Mouse (Mus musculus) MEL (cell line): ENCODE results near the gene Rin1. TPM values are rescaled to one million over a fixed set of nuclear protein-coding genes. Genes with fewer than 3 reads are reported as not detected.

Experiments used
- DNase-seq: peaks from one replicate; pipeline ENCODE4 v3.0.0; 2011; ENCODE audit warnings: low read depth, low spot score
- H3K27ac ChIP-seq: 2 replicates; pipeline ENCODE4 v1.5.1; 2012; ENCODE audit warnings: low read depth, mild to moderate bottlenecking, control low read depth, low read length, moderate library complexity; ENCODE audit not compliant: control insufficient read depth
- H3K27me3 ChIP-seq, 2 experiments: fragments of 150-350 bp in 1 of 2; sonication (generic) in 1 of 2; 2 replicates each; pipeline ENCODE4 v1.6.1; 2012; ENCODE audit warnings: low read length in 2 of 2, mild to moderate bottlenecking in 2 of 2, improper control_type of control experiment in 1 of 2, moderate library complexity in 1 of 2; ENCODE audit not compliant: insufficient read depth in 2 of 2, control insufficient read depth in 1 of 2
- H3K36me3 ChIP-seq, 2 experiments: 2 replicates each; pipeline ENCODE4 v1.6.1; 2012 to 2014; ENCODE audit warnings: low read length in 2 of 2, improper control_type of control experiment in 1 of 2, inconsistent platforms in 1 of 2, mild to moderate bottlenecking in 1 of 2; ENCODE audit not compliant: insufficient read depth in 2 of 2, control insufficient read depth in 1 of 2
- H3K4me1 ChIP-seq, 2 experiments: fragments of 150-350 bp in 1 of 2; sonication (generic) in 1 of 2; 2 replicates each; pipeline ENCODE4 v1.6.1; 2012; ENCODE audit warnings: low read length in 2 of 2, improper control_type of control experiment in 1 of 2, mild to moderate bottlenecking in 1 of 2; ENCODE audit not compliant: insufficient read depth in 2 of 2, control insufficient read depth in 1 of 2
- H3K4me3 ChIP-seq, 2 experiments: fragments of 150-350 bp in 1 of 2; sonication (generic) in 1 of 2; 2 replicates each; pipeline ENCODE4 v1.5.1; 2012; ENCODE audit warnings: low read depth in 2 of 2, low read length in 2 of 2, mild to moderate bottlenecking in 2 of 2, moderate library complexity in 2 of 2, control low read depth in 1 of 2, improper control_type of control experiment in 1 of 2; ENCODE audit not compliant: control insufficient read depth in 1 of 2, insufficient read depth in 1 of 2
- H3K79me2 ChIP-seq: 2 replicates; pipeline ENCODE4 v1.6.1; 2012; ENCODE audit warnings: mild to moderate bottlenecking, low read length, moderate library complexity; ENCODE audit not compliant: control insufficient read depth, poor library complexity, insufficient read depth
- H3K9ac ChIP-seq: 2 replicates; pipeline ENCODE4 v1.6.1; 2012; ENCODE audit warnings: low read depth, mild to moderate bottlenecking, control low read depth, low read length, moderate library complexity; ENCODE audit not compliant: control insufficient read depth, poor library complexity, severe bottlenecking
- H3K9me3 ChIP-seq: fragments of 150-350 bp; sonication (generic); replicated peaks from 2 replicates; pipeline ENCODE4 v1.6.1; 2012; ENCODE audit warnings: mild to moderate bottlenecking, low read length, improper control_type of control experiment, moderate library complexity; ENCODE audit not compliant: insufficient read depth
- BHLHE40 ChIP-seq: IDR thresholded peaks from 2 replicates; pipeline ENCODE4 v1.6.1; 2012; ENCODE audit warnings: low read depth, mild to moderate bottlenecking, inconsistent platforms, low read length, improper control_type of control experiment, borderline replicate concordance
- CHD2 ChIP-seq: IDR thresholded peaks from 2 replicates; pipeline ENCODE4 v1.6.1; 2011; ENCODE audit warnings: low read length, improper control_type of control experiment
- E2F4 ChIP-seq: IDR thresholded peaks from 2 replicates; pipeline ENCODE4 v1.6.1; 2011; ENCODE audit warnings: low read depth, low read length, improper control_type of control experiment, borderline replicate concordance
- EP300 ChIP-seq, 2 experiments: IDR thresholded peaks; 2 replicates each; pipeline ENCODE4 v1.6.1; 2011; ENCODE audit warnings: improper control_type of control experiment in 2 of 2, low read length in 2 of 2, low read depth in 1 of 2, mild to moderate bottlenecking in 1 of 2
- ETS1 ChIP-seq: IDR thresholded peaks from 2 replicates; pipeline ENCODE4 v1.6.1; 2012; ENCODE audit warnings: low read depth, mild to moderate bottlenecking, inconsistent platforms, low read length, improper control_type of control experiment, moderate library complexity
- GABPA ChIP-seq: IDR thresholded peaks from 2 replicates; pipeline ENCODE4 v1.6.1; 2012; ENCODE audit warnings: low read depth, mild to moderate bottlenecking, inconsistent platforms, low read length, improper control_type of control experiment, moderate library complexity
- GATA1 ChIP-seq: IDR thresholded peaks from 2 replicates; pipeline ENCODE4 v1.6.1; 2011; ENCODE audit warnings: low read depth, low read length, improper control_type of control experiment
- HCFC1 ChIP-seq: IDR thresholded peaks from 2 replicates; pipeline ENCODE4 v1.6.1; 2012; ENCODE audit warnings: low read depth, mild to moderate bottlenecking, inconsistent platforms, low read length, improper control_type of control experiment, moderate library complexity
- KAT2A ChIP-seq: conservative IDR thresholded peaks from 2 replicates; pipeline ENCODE4 v1.6.1; 2012; ENCODE audit warnings: low read depth, low read length, improper control_type of control experiment, inconsistent platforms
- MAFK ChIP-seq: IDR thresholded peaks from 2 replicates; pipeline ENCODE4 v1.6.1; 2011; ENCODE audit warnings: low read depth, mild to moderate bottlenecking, low read length, improper control_type of control experiment, borderline replicate concordance
- MAZ ChIP-seq: IDR thresholded peaks from 2 replicates; pipeline ENCODE4 v1.6.1; 2012; ENCODE audit warnings: low read depth, mild to moderate bottlenecking, inconsistent platforms, low read length, improper control_type of control experiment
- MXI1 ChIP-seq: IDR thresholded peaks from 2 replicates; pipeline ENCODE4 v1.6.1; 2011; ENCODE audit warnings: mild to moderate bottlenecking, low read depth, low read length, improper control_type of control experiment
- MYB ChIP-seq: IDR thresholded peaks from 2 replicates; pipeline ENCODE4 v1.6.1; 2011; ENCODE audit warnings: mild to moderate bottlenecking, low read depth, low read length, improper control_type of control experiment
- NELFE ChIP-seq: IDR thresholded peaks from 2 replicates; pipeline ENCODE4 v1.6.1; 2011; ENCODE audit warnings: low read depth, low read length, improper control_type of control experiment
- NRF1 ChIP-seq: IDR thresholded peaks from 2 replicates; pipeline ENCODE4 v1.6.1; 2014; ENCODE audit warnings: low read depth, mild to moderate bottlenecking, inconsistent platforms, low read length, improper control_type of control experiment, moderate library complexity; ENCODE audit not compliant: poor library complexity, insufficient read depth, severe bottlenecking
- SIN3A ChIP-seq: IDR thresholded peaks from 2 replicates; pipeline ENCODE4 v1.6.1; 2012; ENCODE audit warnings: low read length, improper control_type of control experiment, inconsistent platforms
- TAL1 ChIP-seq: IDR thresholded peaks from 2 replicates; pipeline ENCODE4 v1.6.1; 2012; ENCODE audit warnings: mild to moderate bottlenecking, inconsistent platforms, low read length, moderate library complexity, mixed read lengths
- TCF12 ChIP-seq: IDR thresholded peaks from 2 replicates; pipeline ENCODE4 v1.6.1; 2014; ENCODE audit warnings: low read depth, mild to moderate bottlenecking, inconsistent platforms, low read length, improper control_type of control experiment, moderate library complexity
- USF1 ChIP-seq: IDR thresholded peaks from 2 replicates; pipeline ENCODE4 v1.6.1; 2014; ENCODE audit warnings: low read depth, mild to moderate bottlenecking, inconsistent platforms, low read length, improper control_type of control experiment, moderate library complexity
- USF2 ChIP-seq, 2 experiments: IDR thresholded peaks; 2 replicates each; pipeline ENCODE4 v1.6.1; 2011 to 2012; ENCODE audit warnings: improper control_type of control experiment in 2 of 2, low read length in 2 of 2, borderline replicate concordance in 1 of 2, inconsistent platforms in 1 of 2, low read depth in 1 of 2, mild to moderate bottlenecking in 1 of 2; ENCODE audit not compliant: insufficient read depth in 1 of 2
- ZMIZ1 ChIP-seq: IDR thresholded peaks from 2 replicates; pipeline ENCODE4 v1.6.1; 2012; ENCODE audit warnings: low read depth, mild to moderate bottlenecking, inconsistent platforms, low read length, improper control_type of control experiment, moderate library complexity
- polyA plus RNA-seq, 2 experiments: library from polyadenylated mRNA; stranded (reverse) in 1 of 2; unstranded in 1 of 2; fragments of >175 nt in 1 of 2; fragments of >200 nt in 1 of 2; gene quantifications; 2 replicates each; pipeline versions ENCODE4 v1.2.1 to v1.2.4; 2012; ENCODE audit warnings: low replicate concordance in 2 of 2, low read depth in 1 of 2; ENCODE audit not compliant: insufficient read length in 2 of 2, insufficient read depth in 1 of 2, missing spikeins in 1 of 2
- total RNA-seq: library from RNA; depleted of rRNA; stranded (reverse); fragments of 300-350 nt; gene quantifications from 2 replicates; pipeline ENCODE4 v1.2.3, GENCODE M21; 2012

Rin1 gene
- total and polyA plus RNA-seq, 3 experiments, result 0.42 to 1.3 TPM; not detected in 1

DNA sequence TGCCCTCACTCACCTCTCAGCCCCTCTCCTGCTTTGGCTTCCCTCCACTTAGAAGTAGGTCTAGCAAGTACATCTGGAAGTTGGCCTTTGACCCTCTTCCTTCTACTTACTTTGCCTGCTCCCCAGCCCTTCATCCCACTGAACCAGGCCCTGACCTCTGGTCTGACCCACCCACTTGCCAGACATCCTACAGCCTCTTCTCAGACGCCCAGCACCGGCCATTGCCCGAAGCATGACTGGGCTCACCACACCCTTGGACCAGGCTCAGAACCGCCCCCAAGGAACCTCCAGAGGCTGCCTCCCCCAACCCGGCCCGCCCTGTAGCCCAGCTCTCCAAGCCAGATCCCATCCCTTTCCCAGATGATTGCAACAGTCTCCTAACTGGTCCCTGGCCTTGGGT lies 12.2 kb downstream of the Rin1 start:
- no peaks in the 10 kb centered on the region for H3K9me3 ChIP-seq
- no peak overlapping the region for H3K27ac ChIP-seq
- H3K4me3 ChIP-seq, result no peak overlapping the region
- H3K4me1 ChIP-seq, result peaks cover 0 to 37% of the 10 kb centered on the region in 2 experiments; a peak in 3 of 4 replicates
- H3K79me2 ChIP-seq, result no peaks in the 10 kb centered on the region
- no peaks in the 10 kb centered on the region for H3K27me3 ChIP-seq
- peaks cover 0 to 15% of the 10 kb centered on the region in 2 experiments; a peak in 1 of 4 replicates for H3K36me3 ChIP-seq
- no peak overlapping the region for H3K9ac ChIP-seq
- TF ChIP-seq NELFE (no peak), MXI1 (no peak)
- DNase-seq, result no peak

DNA sequence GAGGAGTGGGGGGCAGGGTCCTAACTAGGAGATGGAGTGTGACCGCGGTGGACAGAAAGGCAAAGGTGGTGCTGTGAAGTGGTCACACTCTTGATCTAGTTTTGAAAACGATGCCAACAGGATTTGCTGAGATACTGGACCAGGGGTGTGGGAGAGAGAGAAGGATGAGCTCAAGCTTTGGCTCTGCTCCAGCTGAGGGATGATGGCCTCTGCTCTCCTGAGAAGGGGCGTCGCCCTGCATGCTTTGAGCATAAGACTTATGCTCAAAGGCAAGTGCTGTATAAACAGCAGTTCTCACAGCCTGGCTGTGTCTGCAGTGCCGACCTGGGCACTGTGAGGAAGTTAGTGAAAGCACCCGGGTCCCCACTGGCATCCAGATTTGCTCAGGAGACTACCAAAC lies 14.8 kb downstream of the Rin1 start:
- H3K36me3 ChIP-seq, result peaks cover 0 to 10% of the 10 kb centered on the region in 2 experiments; a peak in 1 of 4 replicates
- no peaks in the 10 kb centered on the region for H3K27me3 ChIP-seq
- peak; percentile 66 for DNase-seq
- no peak overlapping the region for H3K27ac ChIP-seq
- no peaks in the 10 kb centered on the region for H3K9me3 ChIP-seq
- H3K9ac ChIP-seq, result no peak overlapping the region
- no peak for TF ChIP-seq MAZ
- no peak for TF ChIP-seq SIN3A
- TF ChIP-seq HCFC1, result no peak
- no peak for TF ChIP-seq EP300 (IDR thresholded peaks at IDR 0.05; ENCODE audit: low read depth in 1 of 2, low read length in 2 of 2)
- no peak for TF ChIP-seq GABPA
- TF ChIP-seq ZMIZ1, result no peak
- no peak for TF ChIP-seq CHD2
- no peak for TF ChIP-seq TCF12
- TF ChIP-seq USF1, result no peak
- TF ChIP-seq BHLHE40, result no peak
- TF ChIP-seq NRF1, result no peak
- TF ChIP-seq USF2 (IDR thresholded peaks at IDR 0.05; ENCODE audit: borderline replicate concordance in 1 of 2, insufficient read depth in 1 of 2, low read depth in 1 of 2, low read length in 2 of 2), result no peak
- no peak for TF ChIP-seq MYB
- no peak for TF ChIP-seq GATA1
- TF ChIP-seq MAFK, result no peak
- TF ChIP-seq TAL1, result no peak
- no peak for TF ChIP-seq ETS1
- TF ChIP-seq NELFE, result no peak
- TF ChIP-seq KAT2A, result no peak
- TF ChIP-seq E2F4, result no peak
- TF ChIP-seq, all 39 proteins: peak for 0
- Histone ChIP-seq H3K79me2 (no peaks in the 10 kb centered on the region; the same call in 1 of the 2 replicates), H3K4me3 (no peak overlapping the region), H3K4me1 (peaks cover 0 to 31% of the 10 kb centered on the region in 2 experiments; a peak in 3 of 4 replicates)
